Mouse (Mus musculus) heart, postnatal 0 days (tissue): Measurements from ENCODE around the gene Ntrk3.

Experiments used
- CTCF ChIP-seq: IDR thresholded peaks from 2 replicates; pipeline ENCODE4 v1.5.1; 2016; ENCODE audit warnings: antibody characterized with exemption, control low read depth, low read depth
- EP300 ChIP-seq: IDR thresholded peaks from 2 replicates; pipeline ENCODE4 v1.6.1; 2016; ENCODE audit warnings: antibody characterized with exemption, low read depth

DNA sequence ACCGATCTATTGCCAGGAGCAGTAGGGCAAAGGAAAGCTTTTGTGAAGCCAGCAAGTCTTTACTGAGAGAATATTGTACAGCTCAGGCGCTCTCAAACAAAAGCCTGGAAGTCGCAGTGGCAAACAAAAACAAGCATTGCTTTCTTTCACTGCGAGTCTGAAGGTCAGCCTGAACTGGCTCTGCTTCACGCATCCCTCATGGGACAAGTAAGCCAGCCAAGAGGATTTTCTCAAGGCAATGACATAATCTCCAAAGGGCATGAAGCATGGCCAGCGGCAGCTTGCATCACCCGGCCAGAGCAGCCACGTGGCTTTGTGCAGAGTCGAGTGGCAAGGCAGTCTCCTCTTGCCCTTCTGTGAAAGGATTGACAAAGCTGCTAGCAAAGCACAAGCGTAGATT lies 79.8 kb downstream of the Ntrk3 start:
- TF ChIP-seq CTCF = no peak
- TF ChIP-seq EP300 = no peak
